Mouse (Mus musculus): ENCODE measurements around the gene Man2b1.
"Not testable (repeated sequence)": the region's sequence is repeated elsewhere in the genome, so short reads cannot be mapped to it uniquely, and the experiment has no call there.

DNA sequence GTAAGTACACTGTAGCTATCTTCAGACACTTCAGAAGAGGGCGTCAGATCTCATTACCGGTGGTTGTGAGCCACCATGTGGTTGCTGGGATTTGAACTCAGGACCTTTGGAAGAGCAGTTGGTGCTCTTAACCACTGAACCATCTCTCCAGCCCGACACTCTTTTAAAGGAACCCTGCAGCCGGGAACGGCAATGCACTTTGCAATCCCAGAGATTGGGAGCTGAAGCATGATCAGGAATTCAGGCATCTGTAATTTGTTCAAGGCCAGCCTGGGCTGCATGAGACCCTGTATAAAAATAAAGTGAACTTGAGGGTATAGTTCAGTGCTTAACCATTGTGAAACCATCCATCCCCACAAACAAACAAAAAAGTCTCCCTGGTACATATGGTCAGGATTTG lies 37.2 kb downstream of the Man2b1 start:
- not testable (repeated sequence) for TF ChIP-seq GATA1 (IDR thresholded peaks at IDR 0.05; ENCODE audit: borderline replicate concordance, low read length); FLI1 (IDR thresholded peaks at IDR 0.05; ENCODE audit: low read length)

Measured in megakaryocyte, embryonic 14.5 days (primary cell).